Mouse (Mus musculus) liver, postnatal 0 days (tissue): ENCODE data around the gene Myo3b.

ENCODE experiments used
- CTCF ChIP-seq: sonication (generic); IDR thresholded peaks from 2 replicates; pipeline ENCODE4 v1.5.1; 2016; ENCODE audit warnings: antibody characterized with exemption, low read depth
- EP300 ChIP-seq: IDR thresholded peaks from 2 replicates; pipeline ENCODE4 v1.6.1; 2016; ENCODE audit warnings: antibody characterized with exemption, low read depth, mild to moderate bottlenecking

DNA sequence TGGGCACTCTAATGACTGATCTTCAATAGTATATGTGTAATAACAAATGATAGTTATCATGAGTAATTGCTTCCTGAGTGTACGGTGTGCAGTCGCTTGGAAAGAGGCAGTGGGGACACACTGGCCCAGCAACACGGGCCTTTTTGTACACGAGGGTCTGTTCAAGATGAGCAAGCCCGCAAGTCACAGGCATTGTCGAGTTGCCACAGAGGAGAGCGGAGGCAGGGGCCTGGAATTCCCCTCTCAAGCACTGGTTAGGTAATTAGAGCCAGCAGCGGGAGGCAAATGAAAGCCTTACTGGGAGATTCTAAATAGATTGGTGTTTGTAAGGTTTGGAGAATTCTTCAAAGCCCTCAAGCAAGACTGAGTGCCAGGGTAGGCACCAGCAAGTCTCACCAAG, 120.6 kb downstream of the Myo3b start:
- TF ChIP-seq CTCF, result no peak
- no peak for TF ChIP-seq EP300
